Mouse (Mus musculus): ENCODE data around the gene Usp54. TPM values are rescaled to one million over a fixed set of nuclear protein-coding genes. Genes with fewer than 3 reads are reported as not detected.
A peak's percentile ranks its signal among the peaks of the same experiment; 100 is the strongest.

Gene Usp54
- polyA plus RNA-seq (2014; fragmentation: Nextera tagmentation; extraction: Ambion mirVana), result 10.9 and 14.5 TPM in 2 replicates

DNA sequence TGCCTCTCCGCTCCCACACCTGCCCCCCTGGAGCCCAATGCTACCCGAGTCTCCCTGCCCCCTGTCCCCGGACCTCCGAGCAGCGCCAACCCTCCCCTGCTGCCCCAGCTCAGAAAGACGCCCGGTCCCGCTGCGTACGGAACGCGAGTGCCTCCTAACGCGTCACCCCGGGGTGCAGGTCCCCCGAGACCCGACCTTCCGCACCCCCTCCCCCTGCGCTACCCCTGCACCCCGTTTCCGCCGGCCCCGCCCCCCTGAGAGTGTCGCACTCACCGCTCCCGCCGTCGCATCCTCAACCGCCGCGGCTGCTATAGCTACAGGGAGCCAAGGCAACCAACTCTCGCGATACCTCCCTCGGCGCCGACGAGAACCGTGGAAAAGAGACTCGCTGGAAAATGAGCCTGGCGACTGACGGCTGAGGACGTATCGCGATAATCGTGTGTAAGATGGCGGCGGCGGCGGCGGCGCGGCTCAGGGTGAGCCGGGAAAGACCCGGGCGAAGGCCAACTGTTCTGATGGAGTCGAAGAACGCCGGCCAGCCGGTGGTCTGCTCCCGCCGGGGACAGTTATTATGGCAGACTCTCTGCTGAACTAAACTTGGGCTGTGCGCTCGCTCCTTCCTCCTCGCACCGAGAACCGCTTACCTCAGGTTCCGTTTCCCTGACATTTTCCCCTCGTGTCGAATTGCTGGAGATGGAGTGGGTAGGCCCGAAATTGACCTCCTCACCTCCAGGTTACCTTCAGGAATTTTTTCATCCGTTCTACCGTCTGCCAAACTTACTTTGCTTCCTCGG lies at the start of gene Usp54:
Gene Usp54 (minus strand): TSS at position 420 of the 794 bp plus-strand sequence.
- H3K36me3 ChIP-seq (ENCODE audit: control insufficient read depth, insufficient read depth, low read length), result no peaks in the 10 kb centered on the region
- H3K9ac ChIP-seq (replicated peaks; ENCODE audit: low read length), result peak within 1 kb of the TSS; percentile 83
- under 1% methylated on average over 73 of the region's 73 CpGs for WGBS
- no peaks in the 10 kb centered on the region for H3K27me3 ChIP-seq (ENCODE audit: control insufficient read depth, insufficient read depth, low read length)
- H3K4me1 ChIP-seq (ENCODE audit: control insufficient read depth, insufficient read depth, low read length), result peaks cover 5% of the 10 kb centered on the region; the same call in 1 of the 2 replicates
- DNase-seq (peak; percentile 99), ATAC-seq (ENCODE audit: low FRiP score, low TSS enrichment) (peak; percentile 95)
- H3K9me3 ChIP-seq (ENCODE audit: control insufficient read depth, low read length), result no peaks in the 10 kb centered on the region
- H3K4me3 ChIP-seq (replicated peaks; ENCODE audit: low read depth, low read length), result peak within 1 kb of the TSS; percentile 82
- H3K4me2 ChIP-seq (ENCODE audit: low read length), result peak within 1 kb of the TSS; percentile 81
- H3K27ac ChIP-seq (replicated peaks; ENCODE audit: low read depth, low read length), result peak within 1 kb of the TSS; percentile 93

DNA sequence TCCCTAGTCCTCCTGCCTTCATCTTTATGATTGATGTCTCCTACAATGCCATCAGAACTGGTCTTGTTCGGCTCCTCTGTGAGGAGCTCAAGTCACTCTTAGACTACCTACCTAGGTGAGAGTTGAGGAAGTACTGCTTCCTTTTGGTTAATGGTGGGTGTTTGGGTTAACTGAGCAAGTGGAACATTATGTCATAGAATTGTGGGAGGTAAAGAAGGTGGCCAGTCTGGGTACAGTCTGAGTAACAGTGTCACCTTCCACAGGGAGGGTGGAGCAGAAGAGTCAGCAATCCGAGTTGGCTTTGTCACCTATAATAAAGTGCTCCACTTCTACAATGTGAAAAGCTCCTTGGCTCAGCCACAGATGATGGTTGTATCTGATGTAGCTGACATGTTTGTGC lies 48.1 kb upstream of the Usp54 start:
- no peaks in the 10 kb centered on the region for H3K4me1 ChIP-seq (ENCODE audit: control insufficient read depth, insufficient read depth, low read length)
- H3K4me3 ChIP-seq (replicated peaks; ENCODE audit: low read depth, low read length), result no peak overlapping the region
- H3K36me3 ChIP-seq (ENCODE audit: control insufficient read depth, insufficient read depth, low read length), result peaks cover 99% of the 10 kb centered on the region
- no peak for DNase-seq
- ATAC-seq (ENCODE audit: low FRiP score, low TSS enrichment), result no peak
- no peaks in the 10 kb centered on the region for H3K9me3 ChIP-seq (ENCODE audit: control insufficient read depth, low read length)
- 96% methylated on average over 2 of the region's 2 CpGs for WGBS
- no peak overlapping the region for H3K27ac ChIP-seq (replicated peaks; ENCODE audit: low read depth, low read length)
- H3K9ac ChIP-seq (replicated peaks; ENCODE audit: low read length), result no peak overlapping the region
- H3K27me3 ChIP-seq (ENCODE audit: control insufficient read depth, insufficient read depth, low read length), result no peaks in the 10 kb centered on the region
- no peak overlapping the region for H3K4me2 ChIP-seq (ENCODE audit: low read length)

DNA sequence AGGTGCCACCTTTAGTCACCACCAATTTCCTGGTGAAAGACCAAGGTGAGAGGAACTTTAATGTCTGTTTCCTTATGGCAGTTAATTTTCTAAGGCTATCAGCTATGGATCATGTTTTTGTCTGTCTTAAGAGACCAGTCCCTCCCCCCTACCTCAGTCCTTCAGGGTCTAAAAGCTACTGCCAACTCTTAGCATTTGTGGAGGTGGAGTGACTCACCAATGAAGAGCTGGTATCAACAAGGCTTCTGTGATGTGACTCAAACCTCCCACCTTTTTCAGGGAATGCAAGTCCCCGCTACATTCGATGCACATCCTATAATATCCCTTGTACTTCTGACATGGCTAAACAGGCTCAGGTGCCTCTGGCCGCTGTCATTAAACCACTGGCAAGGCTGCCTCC lies 45.7 kb upstream of the Usp54 start:
- H3K4me3 ChIP-seq (replicated peaks; ENCODE audit: low read depth, low read length), result no peak overlapping the region
- H3K36me3 ChIP-seq (ENCODE audit: control insufficient read depth, insufficient read depth, low read length), result peaks cover 99% of the 10 kb centered on the region
- H3K4me2 ChIP-seq (ENCODE audit: low read length), result no peak overlapping the region
- H3K9me3 ChIP-seq (ENCODE audit: control insufficient read depth, low read length), result no peaks in the 10 kb centered on the region
- 93% methylated on average over 3 of the region's 3 CpGs for WGBS
- H3K27ac ChIP-seq (replicated peaks; ENCODE audit: low read depth, low read length), result no peak overlapping the region
- no peaks in the 10 kb centered on the region for H3K27me3 ChIP-seq (ENCODE audit: control insufficient read depth, insufficient read depth, low read length)
- DNase-seq (no peak), ATAC-seq (ENCODE audit: low FRiP score, low TSS enrichment) (no peak)
- H3K9ac ChIP-seq (replicated peaks; ENCODE audit: low read length), result no peak overlapping the region
- no peaks in the 10 kb centered on the region for H3K4me1 ChIP-seq (ENCODE audit: control insufficient read depth, insufficient read depth, low read length)

DNA sequence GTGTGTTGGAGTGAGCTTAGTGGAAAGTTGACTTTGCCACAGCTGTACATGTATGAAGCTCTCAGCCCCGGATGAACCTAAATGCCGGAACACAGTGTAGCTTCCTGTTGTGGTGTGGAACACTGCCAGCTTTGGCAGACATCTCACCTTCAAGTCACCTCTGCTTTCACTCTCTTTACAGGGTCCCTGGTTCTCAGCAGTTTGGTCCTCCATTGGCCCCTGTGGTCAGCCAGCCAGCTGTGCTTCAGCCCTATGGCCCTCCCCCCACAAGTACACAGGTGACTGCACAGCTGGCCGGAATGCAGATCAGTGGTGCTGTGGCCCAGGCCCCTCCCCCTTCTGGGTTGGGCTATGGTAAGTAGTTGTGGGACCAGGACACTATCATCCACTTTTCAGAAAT lies 41.6 kb upstream of the Usp54 start:
- Histone ChIP-seq H3K4me3 (replicated peaks; ENCODE audit: low read depth, low read length) (no peak overlapping the region), H3K4me2 (ENCODE audit: low read length) (no peak overlapping the region), H3K27ac (replicated peaks; ENCODE audit: low read depth, low read length) (no peak overlapping the region), H3K4me1 (ENCODE audit: control insufficient read depth, insufficient read depth, low read length) (no peaks in the 10 kb centered on the region), H3K9me3 (ENCODE audit: control insufficient read depth, low read length) (no peaks in the 10 kb centered on the region), H3K9ac (replicated peaks; ENCODE audit: low read length) (no peak overlapping the region), H3K36me3 (ENCODE audit: control insufficient read depth, insufficient read depth, low read length) (peaks cover 99% of the 10 kb centered on the region), H3K27me3 (ENCODE audit: control insufficient read depth, insufficient read depth, low read length) (no peaks in the 10 kb centered on the region)
- no peak for ATAC-seq (ENCODE audit: low FRiP score, low TSS enrichment)
- 81% methylated on average over 3 of the region's 3 CpGs for WGBS
- DNase-seq, result no peak

DNA sequence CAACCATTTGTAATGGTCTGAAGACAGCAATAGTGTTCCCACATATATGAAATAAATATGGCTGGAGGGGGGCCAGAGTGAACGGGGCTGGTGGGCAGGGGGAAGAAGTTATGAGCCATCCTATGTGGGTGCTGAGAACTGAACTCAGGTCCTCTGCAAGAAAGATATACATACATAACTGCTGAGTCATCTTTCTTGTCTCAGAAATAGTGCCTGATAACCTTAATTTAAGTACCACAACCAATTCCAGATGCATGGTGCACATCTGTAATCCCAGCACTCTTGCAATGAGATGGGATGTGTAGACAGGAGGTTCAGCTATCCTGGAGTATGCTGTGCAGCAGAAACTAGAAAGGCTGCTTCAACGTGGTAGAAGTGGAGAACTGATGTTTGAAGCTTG lies 40.9 kb upstream of the Usp54 start:
- ATAC-seq (ENCODE audit: low FRiP score, low TSS enrichment) (no peak), DNase-seq (no peak)
- Histone ChIP-seq H3K27me3 (ENCODE audit: control insufficient read depth, insufficient read depth, low read length) (no peaks in the 10 kb centered on the region), H3K4me3 (replicated peaks; ENCODE audit: low read depth, low read length) (no peak overlapping the region), H3K9me3 (ENCODE audit: control insufficient read depth, low read length) (no peaks in the 10 kb centered on the region), H3K9ac (replicated peaks; ENCODE audit: low read length) (no peak overlapping the region), H3K4me1 (ENCODE audit: control insufficient read depth, insufficient read depth, low read length) (no peaks in the 10 kb centered on the region), H3K4me2 (ENCODE audit: low read length) (no peak overlapping the region), H3K36me3 (ENCODE audit: control insufficient read depth, insufficient read depth, low read length) (peaks cover 96% of the 10 kb centered on the region), H3K27ac (replicated peaks; ENCODE audit: low read depth, low read length) (no peak overlapping the region)
- WGBS, result 89% methylated on average over 2 of the region's 2 CpGs

DNA sequence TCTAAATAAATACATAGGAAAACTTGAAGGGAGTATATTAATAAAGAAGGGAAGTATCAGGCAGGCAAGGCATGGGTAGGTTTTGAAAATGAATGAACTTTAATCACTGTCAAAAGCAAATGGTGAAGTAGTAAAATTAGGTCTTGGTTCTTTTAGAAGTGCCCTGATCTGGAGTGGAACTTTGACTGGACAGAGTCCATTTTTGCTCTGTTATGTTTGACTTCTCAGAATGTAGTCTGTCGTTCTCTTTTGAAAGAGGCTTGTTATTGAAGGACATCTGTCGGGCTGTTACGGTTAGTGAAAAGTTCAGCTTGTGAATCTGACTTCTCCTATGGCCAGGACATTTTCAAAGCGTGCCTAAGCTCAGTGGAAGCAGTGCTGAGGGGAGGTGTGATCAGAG lies 37.0 kb upstream of the Usp54 start:
- no peaks in the 10 kb centered on the region for H3K9me3 ChIP-seq (ENCODE audit: control insufficient read depth, low read length)
- H3K9ac ChIP-seq (replicated peaks; ENCODE audit: low read length), result no peak overlapping the region
- ATAC-seq (ENCODE audit: low FRiP score, low TSS enrichment), result no peak
- no peak overlapping the region for H3K4me3 ChIP-seq (replicated peaks; ENCODE audit: low read depth, low read length)
- no peak overlapping the region for H3K27ac ChIP-seq (replicated peaks; ENCODE audit: low read depth, low read length)
- H3K27me3 ChIP-seq (ENCODE audit: control insufficient read depth, insufficient read depth, low read length), result no peaks in the 10 kb centered on the region
- peaks cover 16% of the 10 kb centered on the region for H3K4me1 ChIP-seq (ENCODE audit: control insufficient read depth, insufficient read depth, low read length)
- 91% methylated on average over 4 of the region's 4 CpGs for WGBS
- no peak overlapping the region for H3K4me2 ChIP-seq (ENCODE audit: low read length)
- peaks cover 67% of the 10 kb centered on the region for H3K36me3 ChIP-seq (ENCODE audit: control insufficient read depth, insufficient read depth, low read length)
- DNase-seq, result no peak

DNA sequence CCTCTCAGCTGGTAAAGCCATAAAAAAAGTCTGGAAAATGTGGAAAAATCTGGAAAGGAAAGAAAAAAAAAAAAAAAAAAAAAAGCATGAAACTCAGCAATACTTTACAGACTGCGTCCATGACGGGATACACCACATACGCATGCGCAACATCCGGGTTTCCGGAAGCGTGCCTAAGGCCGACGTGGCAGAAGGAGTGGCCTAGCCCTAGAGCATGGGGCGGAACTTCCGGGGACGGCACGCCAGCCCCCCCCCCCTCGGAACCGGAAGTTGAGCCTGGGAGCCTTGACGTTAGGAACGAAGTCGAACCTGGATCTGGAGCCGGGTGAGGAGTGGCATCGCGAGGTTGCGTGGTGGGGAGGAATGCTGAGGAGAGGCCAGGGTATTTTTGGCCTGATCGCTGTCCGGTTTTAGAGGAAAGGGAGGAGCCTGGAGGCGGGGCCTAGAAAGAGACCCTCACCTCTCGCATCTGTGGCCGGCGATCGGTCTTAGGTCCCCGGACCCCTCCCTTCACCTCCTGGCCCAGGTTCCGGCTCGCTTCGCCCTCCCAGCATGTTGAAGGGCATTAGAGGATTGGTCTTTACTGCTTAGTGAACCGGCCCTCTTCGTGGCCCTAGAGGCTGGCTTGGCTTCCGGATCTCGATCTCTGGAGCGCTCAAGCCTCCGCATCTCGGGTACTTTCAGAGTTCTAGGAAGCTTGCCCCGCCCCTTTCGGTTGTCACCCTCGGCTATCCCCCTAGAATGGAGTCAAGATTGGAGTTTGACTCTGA lies 33.4 kb upstream of the Usp54 start, which contains the start of gene Sec24c:
Gene Sec24c (plus strand): TSS at position 245 of the 770 bp plus-strand sequence.
- H3K4me2 ChIP-seq (ENCODE audit: low read length), result peak within 1 kb of the TSS; percentile 76
- WGBS, result under 1% methylated on average over 43 of the region's 43 CpGs
- peak within 1 kb of the TSS; percentile 89 for H3K4me3 ChIP-seq (replicated peaks; ENCODE audit: low read depth, low read length)
- DNase-seq (peak; percentile 100), ATAC-seq (ENCODE audit: low FRiP score, low TSS enrichment) (peak; percentile 98)
- H3K36me3 ChIP-seq (ENCODE audit: control insufficient read depth, insufficient read depth, low read length), result peaks cover 31% of the 10 kb centered on the region
- peak within 1 kb of the TSS; percentile 74 for H3K9ac ChIP-seq (replicated peaks; ENCODE audit: low read length)
- peak within 1 kb of the TSS; percentile 82 for H3K27ac ChIP-seq (replicated peaks; ENCODE audit: low read depth, low read length)
- no peaks in the 10 kb centered on the region for H3K9me3 ChIP-seq (ENCODE audit: control insufficient read depth, low read length)
- no peaks in the 10 kb centered on the region for H3K27me3 ChIP-seq (ENCODE audit: control insufficient read depth, insufficient read depth, low read length)
- H3K4me1 ChIP-seq (ENCODE audit: control insufficient read depth, insufficient read depth, low read length), result peaks cover 16% of the 10 kb centered on the region

DNA sequence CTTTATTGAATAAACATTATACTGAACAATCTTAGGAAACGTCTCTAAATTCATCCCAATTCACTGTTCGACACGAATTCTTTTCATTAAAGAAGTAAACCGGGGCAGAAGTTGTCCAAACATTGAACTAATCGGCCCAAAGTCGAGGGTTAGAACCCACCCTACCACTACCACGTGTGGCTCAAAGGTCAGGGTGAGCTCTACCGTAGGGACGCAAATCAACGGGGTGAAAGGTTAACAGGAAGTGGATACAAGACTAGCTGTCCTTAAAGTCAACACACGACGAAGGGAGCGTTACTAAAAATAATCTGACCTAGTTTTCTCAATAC lies 32.8 kb upstream of the Usp54 start:
- Histone ChIP-seq H3K4me1 (ENCODE audit: control insufficient read depth, insufficient read depth, low read length) (peaks cover 16% of the 10 kb centered on the region), H3K9ac (replicated peaks; ENCODE audit: low read length) (no peak overlapping the region; the same call in 1 of the 2 replicates), H3K27ac (replicated peaks; ENCODE audit: low read depth, low read length) (peak overlapping the region; percentile 52; the same call in 1 of the 2 replicates), H3K27me3 (ENCODE audit: control insufficient read depth, insufficient read depth, low read length) (no peaks in the 10 kb centered on the region), H3K4me2 (ENCODE audit: low read length) (peak overlapping the region; percentile 71), H3K36me3 (ENCODE audit: control insufficient read depth, insufficient read depth, low read length) (peaks cover 26% of the 10 kb centered on the region), H3K9me3 (ENCODE audit: control insufficient read depth, low read length) (no peaks in the 10 kb centered on the region), H3K4me3 (replicated peaks; ENCODE audit: low read depth, low read length) (peak overlapping the region; percentile 89)
- ATAC-seq (ENCODE audit: low FRiP score, low TSS enrichment) (peak; percentile 79), DNase-seq (no peak)
- WGBS, result 12% methylated on average over 13 of the region's 13 CpGs
